Mouse (Mus musculus): ENCODE measurements at regions not wholly inside any gene's neighbourhood (a gene's known extent, or its start where the extent isn't known, plus 50 kb on each side); places are given as distances from the start of the nearest gene placed in this dataset.

DNA sequence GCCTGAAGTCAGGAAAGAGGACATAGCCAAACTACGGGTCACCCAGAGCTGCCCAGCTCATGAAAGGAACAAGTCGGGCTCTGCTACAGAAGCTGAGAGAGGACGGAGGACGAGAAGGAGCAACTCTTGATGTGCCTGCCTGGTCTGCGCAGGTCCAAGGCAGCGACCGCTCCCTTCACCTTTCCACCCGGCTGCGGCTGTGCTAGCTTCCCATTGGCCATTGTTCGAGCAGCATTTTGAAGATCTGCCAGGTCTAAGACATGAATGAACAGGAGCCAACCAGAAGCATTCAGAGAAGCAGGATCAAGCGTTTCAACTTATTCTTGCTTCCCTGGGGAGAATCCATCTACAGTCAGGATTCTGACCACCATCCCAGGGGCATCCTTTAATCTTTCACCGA is 113.3 kb upstream of the Wnt4 start:
- no peak overlapping the region for H3K4me3 ChIP-seq (ENCODE audit: insufficient read depth, poor library complexity, severe bottlenecking)
- H3K27me3 ChIP-seq (ENCODE audit: control insufficient read depth, insufficient read depth, insufficient read length), result peaks cover 30% of the 10 kb centered on the region
- H3K79me2 ChIP-seq (ENCODE audit: control insufficient read depth, insufficient read depth), result no peaks in the 10 kb centered on the region
- no peak overlapping the region for H3ac ChIP-seq (ENCODE audit: control insufficient read depth, insufficient read length, low read depth)
- no peak for TF ChIP-seq MAX (IDR thresholded peaks at IDR 0.05)
- TF ChIP-seq MYOD1 (IDR thresholded peaks at IDR 0.05; ENCODE audit: control insufficient read depth, insufficient read length, low read depth), result no peak
- TF ChIP-seq USF1 (IDR thresholded peaks at IDR 0.05; ENCODE audit: low read depth), result no peak
- TF ChIP-seq CTCF (IDR thresholded peaks at IDR 0.05; ENCODE audit: control insufficient read depth, insufficient read depth, insufficient read length), result no peak
- TF ChIP-seq CEBPB (IDR thresholded peaks at IDR 0.05; ENCODE audit: low read depth), result no peak
- no peak for TF ChIP-seq MYOG (IDR thresholded peaks at IDR 0.05; ENCODE audit: control insufficient read depth, extremely low read depth, insufficient read length)
- TF ChIP-seq FOSL1 (IDR thresholded peaks at IDR 0.05; ENCODE audit: insufficient read depth, low read length, poor library complexity, severe bottlenecking), result no peak
- H3K79me3 ChIP-seq (ENCODE audit: low read depth), result no peaks in the 10 kb centered on the region
- no peaks in the 10 kb centered on the region for H3K36me3 ChIP-seq (ENCODE audit: control insufficient read depth, insufficient read depth)

DNA sequence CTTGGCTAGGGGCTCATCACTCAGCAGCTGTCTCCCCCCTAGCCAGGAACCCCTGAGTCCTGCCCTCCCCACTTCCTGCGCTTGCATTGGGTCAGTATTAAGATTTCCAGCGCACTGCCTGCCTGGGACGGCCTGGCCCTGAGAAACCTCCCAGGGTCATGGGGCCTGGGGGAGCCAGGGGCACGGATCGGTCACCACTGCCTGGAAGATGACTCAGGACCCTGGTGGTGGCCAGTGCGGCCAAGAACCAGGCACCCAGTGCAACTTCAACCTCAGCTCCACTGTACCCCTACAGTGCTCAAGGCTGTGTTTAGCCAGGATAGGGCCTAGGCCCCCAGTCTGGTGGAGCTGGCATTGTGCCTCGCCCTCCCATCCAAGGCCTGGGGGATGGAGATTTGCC is 111.9 kb upstream of the Zbtb40 start:
- Histone ChIP-seq H3K36me3 (ENCODE audit: control insufficient read depth, insufficient read depth) (no peaks in the 10 kb centered on the region), H3K4me3 (ENCODE audit: insufficient read depth, poor library complexity, severe bottlenecking) (no peak overlapping the region), H3K79me3 (ENCODE audit: low read depth) (no peaks in the 10 kb centered on the region), H3K27me3 (ENCODE audit: control insufficient read depth, insufficient read depth, insufficient read length) (peaks cover 34% of the 10 kb centered on the region), H3ac (ENCODE audit: control insufficient read depth, insufficient read length, low read depth) (no peak overlapping the region), H3K79me2 (ENCODE audit: control insufficient read depth, insufficient read depth) (no peaks in the 10 kb centered on the region)
- TF ChIP-seq MAX (IDR thresholded peaks at IDR 0.05) (no peak), MYOD1 (IDR thresholded peaks at IDR 0.05; ENCODE audit: control insufficient read depth, insufficient read length, low read depth) (no peak), CEBPB (IDR thresholded peaks at IDR 0.05; ENCODE audit: low read depth) (no peak), FOSL1 (IDR thresholded peaks at IDR 0.05; ENCODE audit: insufficient read depth, low read length, poor library complexity, severe bottlenecking) (no peak), CTCF (IDR thresholded peaks at IDR 0.05; ENCODE audit: control insufficient read depth, insufficient read depth, insufficient read length) (no peak), MYOG (IDR thresholded peaks at IDR 0.05; ENCODE audit: control insufficient read depth, extremely low read depth, insufficient read length) (no peak), USF1 (IDR thresholded peaks at IDR 0.05; ENCODE audit: low read depth) (no peak)

DNA sequence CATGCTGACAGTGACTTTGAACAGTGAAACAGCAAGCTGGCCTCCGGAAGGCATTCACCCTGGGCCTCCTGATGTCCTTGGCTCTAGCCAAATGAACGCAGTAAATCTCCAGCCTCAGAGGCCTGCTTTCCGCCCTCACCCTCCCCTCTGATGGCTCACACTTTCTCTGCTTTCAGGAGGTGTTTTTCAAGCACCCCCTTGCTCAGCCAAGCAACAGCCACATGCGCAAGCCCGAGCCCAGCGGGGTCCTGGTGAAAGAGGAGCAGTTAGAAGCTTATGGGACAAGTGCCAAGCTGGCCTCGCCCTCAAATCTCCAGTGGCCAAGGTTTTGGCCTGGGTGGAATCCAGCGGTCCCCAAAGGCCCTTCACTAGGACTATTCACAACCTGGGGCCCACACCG is 109.6 kb upstream of the Zbtb40 start:
- H3K36me3 ChIP-seq (ENCODE audit: control insufficient read depth, insufficient read depth), result no peaks in the 10 kb centered on the region
- H3ac ChIP-seq (ENCODE audit: control insufficient read depth, insufficient read length, low read depth), result no peak overlapping the region
- no peak overlapping the region for H3K4me3 ChIP-seq (ENCODE audit: insufficient read depth, poor library complexity, severe bottlenecking)
- H3K27me3 ChIP-seq (ENCODE audit: control insufficient read depth, insufficient read depth, insufficient read length), result peaks cover 39% of the 10 kb centered on the region
- H3K79me3 ChIP-seq (ENCODE audit: low read depth), result no peaks in the 10 kb centered on the region
- no peak for TF ChIP-seq MYOD1 (IDR thresholded peaks at IDR 0.05; ENCODE audit: control insufficient read depth, insufficient read length, low read depth)
- no peak for TF ChIP-seq CTCF (IDR thresholded peaks at IDR 0.05; ENCODE audit: control insufficient read depth, insufficient read depth, insufficient read length)
- TF ChIP-seq CEBPB (IDR thresholded peaks at IDR 0.05; ENCODE audit: low read depth), result no peak
- TF ChIP-seq MAX (IDR thresholded peaks at IDR 0.05), result no peak
- TF ChIP-seq FOSL1 (IDR thresholded peaks at IDR 0.05; ENCODE audit: insufficient read depth, low read length, poor library complexity, severe bottlenecking), result no peak
- TF ChIP-seq MYOG (IDR thresholded peaks at IDR 0.05; ENCODE audit: control insufficient read depth, extremely low read depth, insufficient read length), result no peak
- no peak for TF ChIP-seq USF1 (IDR thresholded peaks at IDR 0.05; ENCODE audit: low read depth)
- H3K79me2 ChIP-seq (ENCODE audit: control insufficient read depth, insufficient read depth), result no peaks in the 10 kb centered on the region

DNA sequence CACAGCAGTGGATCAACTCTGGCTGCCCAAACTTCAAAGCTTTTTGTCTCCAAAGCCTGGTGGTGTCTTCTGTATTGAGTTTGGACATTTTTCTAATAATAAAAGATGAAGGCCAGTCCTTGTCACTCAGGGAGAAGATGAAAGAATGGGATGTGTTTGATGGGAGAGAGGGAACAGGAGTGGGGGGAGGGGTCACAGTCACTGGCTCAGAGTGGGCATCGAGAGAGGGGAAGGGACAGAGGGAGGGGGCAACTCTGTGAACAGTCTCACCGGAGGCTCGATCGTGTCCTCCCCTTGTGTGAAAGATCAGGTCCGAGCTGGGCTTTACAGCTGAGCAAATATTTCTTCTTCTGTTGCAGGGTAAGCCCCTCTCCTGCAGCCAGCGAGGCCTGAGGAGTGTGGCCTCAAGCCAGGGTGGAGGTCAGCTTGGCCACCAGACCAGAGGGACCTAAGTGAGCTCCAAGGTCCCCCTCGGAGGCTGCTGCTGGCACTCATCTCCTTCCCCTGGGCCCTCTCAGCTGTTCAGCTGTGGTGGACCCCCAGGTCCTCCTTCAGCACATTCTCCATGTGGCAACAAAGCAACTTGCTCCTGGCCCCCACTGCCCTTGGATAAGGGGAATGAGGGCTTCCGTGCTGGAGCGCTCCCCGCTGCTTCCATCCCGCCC is 108.0 kb upstream of the Zbtb40 start:
- Histone ChIP-seq H3K36me3 (ENCODE audit: control insufficient read depth, insufficient read depth) (no peaks in the 10 kb centered on the region), H3K27me3 (ENCODE audit: control insufficient read depth, insufficient read depth, insufficient read length) (peaks cover 33% of the 10 kb centered on the region), H3ac (ENCODE audit: control insufficient read depth, insufficient read length, low read depth) (no peak overlapping the region), H3K4me3 (ENCODE audit: insufficient read depth, poor library complexity, severe bottlenecking) (no peak overlapping the region), H3K79me3 (ENCODE audit: low read depth) (no peaks in the 10 kb centered on the region), H3K79me2 (ENCODE audit: control insufficient read depth, insufficient read depth) (no peaks in the 10 kb centered on the region)
- TF ChIP-seq MYOG (IDR thresholded peaks at IDR 0.05; ENCODE audit: control insufficient read depth, extremely low read depth, insufficient read length), result no peak
- no peak for TF ChIP-seq CTCF (IDR thresholded peaks at IDR 0.05; ENCODE audit: control insufficient read depth, insufficient read depth, insufficient read length)
- TF ChIP-seq CEBPB (IDR thresholded peaks at IDR 0.05; ENCODE audit: low read depth), result no peak
- TF ChIP-seq FOSL1 (IDR thresholded peaks at IDR 0.05; ENCODE audit: insufficient read depth, low read length, poor library complexity, severe bottlenecking), result no peak

DNA sequence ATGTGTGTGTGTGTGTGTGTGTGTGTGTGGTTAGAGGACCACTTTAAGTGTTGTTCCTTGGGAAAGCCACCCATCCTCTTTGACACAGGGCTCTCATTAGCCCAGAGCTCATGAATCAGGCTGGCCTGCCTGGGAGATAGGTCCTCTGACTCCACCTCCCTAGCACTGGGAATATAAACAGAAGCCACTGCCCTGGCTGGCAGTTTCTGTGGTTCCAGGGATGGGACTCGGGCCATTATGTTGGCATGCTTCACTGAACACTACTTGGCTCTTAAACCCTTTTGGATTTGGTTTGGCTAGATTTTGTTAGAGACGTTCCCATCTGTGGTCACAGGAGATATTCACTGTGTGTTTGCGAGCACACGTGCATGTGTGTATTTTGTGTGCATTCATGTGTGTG is 100.2 kb upstream of the Zbtb40 start:
- Histone ChIP-seq H3ac (ENCODE audit: control insufficient read depth, insufficient read length, low read depth) (no peak overlapping the region), H3K79me2 (ENCODE audit: control insufficient read depth, insufficient read depth) (no peaks in the 10 kb centered on the region), H3K79me3 (ENCODE audit: low read depth) (no peaks in the 10 kb centered on the region), H3K27me3 (ENCODE audit: control insufficient read depth, insufficient read depth, insufficient read length) (peaks cover under 1% of the 10 kb centered on the region), H3K36me3 (ENCODE audit: control insufficient read depth, insufficient read depth) (no peaks in the 10 kb centered on the region), H3K4me3 (ENCODE audit: insufficient read depth, poor library complexity, severe bottlenecking) (no peak overlapping the region)
- TF ChIP-seq FOSL1 (IDR thresholded peaks at IDR 0.05; ENCODE audit: insufficient read depth, low read length, poor library complexity, severe bottlenecking), result no peak
- TF ChIP-seq MAX (IDR thresholded peaks at IDR 0.05), result no peak
- no peak for TF ChIP-seq MYOD1 (IDR thresholded peaks at IDR 0.05; ENCODE audit: control insufficient read depth, insufficient read length, low read depth)
- TF ChIP-seq USF1 (IDR thresholded peaks at IDR 0.05; ENCODE audit: low read depth), result no peak
- no peak for TF ChIP-seq MYOG (IDR thresholded peaks at IDR 0.05; ENCODE audit: control insufficient read depth, extremely low read depth, insufficient read length)
- TF ChIP-seq CTCF (IDR thresholded peaks at IDR 0.05; ENCODE audit: control insufficient read depth, insufficient read depth, insufficient read length), result no peak
- TF ChIP-seq CEBPB (IDR thresholded peaks at IDR 0.05; ENCODE audit: low read depth), result no peak

DNA sequence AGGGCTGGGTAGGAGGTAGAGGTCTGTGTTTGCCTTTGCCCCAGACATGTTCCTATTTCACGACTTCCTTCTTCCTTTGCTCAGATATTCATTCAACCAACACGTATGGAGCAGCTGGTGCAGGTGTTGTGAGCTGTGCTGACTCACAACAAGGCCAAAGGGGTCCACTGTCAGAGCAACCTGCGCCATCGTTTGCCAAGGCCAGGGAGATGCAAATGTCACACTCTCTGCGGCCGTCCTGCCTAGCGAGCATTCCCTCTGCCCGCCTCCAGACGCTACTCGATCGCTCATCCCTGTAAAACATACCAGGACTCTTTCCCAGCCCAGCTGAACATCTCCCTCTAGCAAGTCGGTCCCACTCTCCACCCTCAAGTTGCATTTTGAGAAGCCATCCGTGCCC is 99.2 kb upstream of the Zbtb40 start:
- Histone ChIP-seq H3K36me3 (ENCODE audit: control insufficient read depth, insufficient read depth) (no peaks in the 10 kb centered on the region), H3K79me2 (ENCODE audit: control insufficient read depth, insufficient read depth) (no peaks in the 10 kb centered on the region), H3ac (ENCODE audit: control insufficient read depth, insufficient read length, low read depth) (no peak overlapping the region), H3K4me3 (ENCODE audit: insufficient read depth, poor library complexity, severe bottlenecking) (no peak overlapping the region), H3K27me3 (ENCODE audit: control insufficient read depth, insufficient read depth, insufficient read length) (peaks cover 5% of the 10 kb centered on the region), H3K79me3 (ENCODE audit: low read depth) (no peaks in the 10 kb centered on the region)
- TF ChIP-seq MYOD1 (IDR thresholded peaks at IDR 0.05; ENCODE audit: control insufficient read depth, insufficient read length, low read depth) (no peak), CEBPB (IDR thresholded peaks at IDR 0.05; ENCODE audit: low read depth) (no peak), MAX (IDR thresholded peaks at IDR 0.05) (no peak), USF1 (IDR thresholded peaks at IDR 0.05; ENCODE audit: low read depth) (no peak), FOSL1 (IDR thresholded peaks at IDR 0.05; ENCODE audit: insufficient read depth, low read length, poor library complexity, severe bottlenecking) (no peak), CTCF (IDR thresholded peaks at IDR 0.05; ENCODE audit: control insufficient read depth, insufficient read depth, insufficient read length) (no peak), MYOG (IDR thresholded peaks at IDR 0.05; ENCODE audit: control insufficient read depth, extremely low read depth, insufficient read length) (no peak)
